Mouse (Mus musculus) central nervous system, embryonic 18 days (tissue): ENCODE data around the gene St6galnac5. TPM values are rescaled to one million over a fixed set of nuclear protein-coding genes. Genes with fewer than 3 reads are reported as not detected.

Experiments
- polyA plus RNA-seq: library from polyadenylated mRNA; depleted of rRNA; stranded (reverse); fragments of >200 nt; gene quantifications from 2 replicates; pipeline ENCODE4 v1.2.3, GENCODE M21; 2012; rRNA removed

Gene St6galnac5
- polyA plus RNA-seq = 31.2 and 34.8 TPM in 2 replicates

GRCm38 (mm10) chr3:152981988-152982387 lies at the start of gene St6galnac5:
TSS of gene St6galnac5 (minus strand) at chr3:152982246.

